Mouse (Mus musculus): ENCODE data around the gene Gm28845. TPM values are rescaled to one million over a fixed set of nuclear protein-coding genes. Genes with fewer than 3 reads are reported as not detected.

Gene Gm28845
- total and polyA plus RNA-seq, 3 experiments = not detected

DNA sequence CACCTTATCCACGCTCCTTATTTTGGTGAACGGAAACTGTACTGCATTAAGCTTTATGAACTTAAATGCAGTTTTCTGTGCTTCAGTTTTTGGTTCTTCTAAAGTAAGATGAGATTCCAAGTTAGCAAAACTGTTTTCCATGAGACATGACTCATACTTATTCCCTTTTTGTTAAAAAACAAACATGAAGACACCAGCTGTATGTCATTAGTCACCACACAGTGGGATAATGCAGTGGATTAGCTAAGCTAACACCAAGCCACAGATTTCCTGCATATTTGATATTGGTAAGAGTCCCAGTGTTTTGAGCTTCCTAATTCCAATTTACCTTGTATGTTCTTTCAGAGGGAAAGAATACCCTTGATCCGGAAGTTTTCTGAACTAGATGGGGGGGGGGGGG, 27.8 kb downstream of the Gm28845 start:
- no peak overlapping the region for H3K4me3 ChIP-seq (ENCODE audit: control insufficient read depth in 1 of 2, insufficient read depth in 1 of 2, low read depth in 2 of 2, low read length in 2 of 2)
- no peaks in the 10 kb centered on the region for H3K36me3 ChIP-seq (ENCODE audit: control insufficient read depth in 1 of 2, insufficient read depth in 2 of 2, low read length in 2 of 2)
- no peak for TF ChIP-seq USF2 (IDR thresholded peaks at IDR 0.05; ENCODE audit: borderline replicate concordance in 1 of 2, insufficient read depth in 1 of 2, low read depth in 1 of 2, low read length in 2 of 2)
- TF ChIP-seq POLR2AphosphoS5 (IDR thresholded peaks at IDR 0.05; ENCODE audit: borderline replicate concordance, low read depth, low read length) = no peak
- no peak for TF ChIP-seq GABPA (IDR thresholded peaks at IDR 0.05; ENCODE audit: low read depth, low read length)
- no peaks in the 10 kb centered on the region; a peak in 1 of 4 replicates for H3K27me3 ChIP-seq (ENCODE audit: control insufficient read depth in 1 of 2, insufficient read depth in 2 of 2, low read length in 2 of 2)
- H3K79me2 ChIP-seq (ENCODE audit: control insufficient read depth, insufficient read depth, low read length, poor library complexity) = no peaks in the 10 kb centered on the region
- H3K27ac ChIP-seq (ENCODE audit: control insufficient read depth, low read depth, low read length) = no peak overlapping the region
- H3K9me3 ChIP-seq (replicated peaks; ENCODE audit: insufficient read depth, low read length) = no peaks in the 10 kb centered on the region
- no peak for DNase-seq (ENCODE audit: low read depth, low spot score)
- no peaks in the 10 kb centered on the region for H3K4me1 ChIP-seq (ENCODE audit: control insufficient read depth in 1 of 2, insufficient read depth in 2 of 2, low read length in 2 of 2)
- H3K9ac ChIP-seq (ENCODE audit: control insufficient read depth, low read depth, low read length, poor library complexity, severe bottlenecking) = no peak overlapping the region

DNA sequence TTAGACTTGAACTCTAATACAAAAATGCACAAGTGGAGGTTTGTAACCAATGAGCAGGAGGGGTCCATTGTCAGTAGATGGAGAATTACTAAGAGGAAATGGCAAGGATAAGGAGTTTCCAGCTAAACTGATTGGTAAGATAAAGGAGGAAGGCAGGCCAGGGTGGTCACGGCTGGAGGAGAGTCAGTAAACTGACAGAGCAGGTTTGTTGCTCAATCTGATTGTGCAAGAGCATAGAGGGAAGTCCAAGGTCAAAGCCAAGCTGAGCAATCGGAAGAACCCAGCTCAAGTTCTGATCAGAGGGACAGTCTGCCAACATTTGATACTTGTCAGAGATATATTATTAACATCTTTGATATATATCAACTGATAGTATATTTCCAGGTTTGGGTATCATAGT, 29.0 kb downstream of the Gm28845 start:
- Histone ChIP-seq H3K27ac (ENCODE audit: control insufficient read depth, low read depth, low read length) (no peak overlapping the region), H3K79me2 (ENCODE audit: control insufficient read depth, insufficient read depth, low read length, poor library complexity) (no peaks in the 10 kb centered on the region), H3K4me3 (ENCODE audit: control insufficient read depth in 1 of 2, insufficient read depth in 1 of 2, low read depth in 2 of 2, low read length in 2 of 2) (no peak overlapping the region), H3K27me3 (ENCODE audit: control insufficient read depth in 1 of 2, insufficient read depth in 2 of 2, low read length in 2 of 2) (no peaks in the 10 kb centered on the region; a peak in 1 of 4 replicates), H3K4me1 (ENCODE audit: control insufficient read depth in 1 of 2, insufficient read depth in 2 of 2, low read length in 2 of 2) (no peaks in the 10 kb centered on the region), H3K9me3 (replicated peaks; ENCODE audit: insufficient read depth, low read length) (no peaks in the 10 kb centered on the region), H3K9ac (ENCODE audit: control insufficient read depth, low read depth, low read length, poor library complexity, severe bottlenecking) (no peak overlapping the region), H3K36me3 (ENCODE audit: control insufficient read depth in 1 of 2, insufficient read depth in 2 of 2, low read length in 2 of 2) (no peaks in the 10 kb centered on the region)
- DNase-seq (ENCODE audit: low read depth, low spot score) = no peak
- no peak for TF ChIP-seq ZNF384 (IDR thresholded peaks at IDR 0.05; ENCODE audit: low read depth, low read length)
- no peak for TF ChIP-seq MXI1 (IDR thresholded peaks at IDR 0.05; ENCODE audit: low read depth, low read length)
- TF ChIP-seq TAL1 (IDR thresholded peaks at IDR 0.05; ENCODE audit: low read length) = no peak
- no peak for TF ChIP-seq MEF2A (IDR thresholded peaks at IDR 0.05; ENCODE audit: extremely low read depth, insufficient replicate concordance, low read depth, low read length, poor library complexity, severe bottlenecking)
- no peak for TF ChIP-seq USF1 (IDR thresholded peaks at IDR 0.05; ENCODE audit: low read depth, low read length)
- no peak for TF ChIP-seq NRF1 (IDR thresholded peaks at IDR 0.05; ENCODE audit: insufficient read depth, low read depth, low read length, poor library complexity, severe bottlenecking)

DNA sequence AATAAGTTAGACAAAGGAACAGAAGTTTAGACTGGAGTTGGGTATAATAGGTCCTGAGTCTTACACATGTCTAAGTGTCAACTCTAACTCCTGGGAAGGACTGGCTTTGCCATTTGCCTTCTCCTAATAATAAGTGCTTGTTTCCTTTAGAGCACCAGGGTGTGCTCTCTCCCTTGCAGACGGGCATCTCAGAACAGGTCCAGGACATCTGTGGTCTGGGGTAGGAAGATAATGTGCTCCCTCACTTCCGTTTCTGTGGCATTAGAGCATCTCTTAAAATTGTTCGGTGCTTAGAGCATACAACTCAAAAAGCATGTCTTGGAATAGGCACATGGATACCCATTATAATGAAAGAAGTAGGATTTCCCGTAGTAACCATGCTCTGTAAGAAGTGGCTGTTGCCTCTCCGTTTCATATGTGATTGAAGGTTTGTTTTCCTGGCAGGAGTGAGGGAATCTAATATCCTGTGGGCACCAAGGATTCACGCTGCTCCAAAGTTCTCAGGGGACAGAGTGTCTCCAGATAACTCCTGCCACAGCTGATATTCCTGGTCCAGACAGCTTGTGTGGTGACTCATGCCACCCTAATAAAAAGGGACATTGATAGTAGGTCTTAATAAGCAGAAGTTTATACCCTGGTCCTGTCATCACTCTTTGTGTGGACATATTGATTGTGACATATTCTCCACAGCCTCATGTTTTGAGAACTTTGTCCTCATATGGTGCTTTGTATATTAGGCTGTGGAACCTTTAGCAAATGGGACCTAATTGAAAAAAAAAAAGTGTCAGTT, 30.6 kb downstream of the Gm28845 start:
- no peaks in the 10 kb centered on the region for H3K36me3 ChIP-seq (ENCODE audit: control insufficient read depth in 1 of 2, insufficient read depth in 2 of 2, low read length in 2 of 2)
- H3K9me3 ChIP-seq (replicated peaks; ENCODE audit: insufficient read depth, low read length) = no peaks in the 10 kb centered on the region
- DNase-seq (ENCODE audit: low read depth, low spot score) = peak; percentile 15
- H3K79me2 ChIP-seq (ENCODE audit: control insufficient read depth, insufficient read depth, low read length, poor library complexity) = no peaks in the 10 kb centered on the region
- no peak overlapping the region for H3K27ac ChIP-seq (ENCODE audit: control insufficient read depth, low read depth, low read length)
- TF ChIP-seq RAD21 (IDR thresholded peaks at IDR 0.05; ENCODE audit: low read depth, low read length) = peak; percentile 18
- TF ChIP-seq POLR2AphosphoS2 (IDR thresholded peaks at IDR 0.05; ENCODE audit: low read length) = no peak
- TF ChIP-seq CTCF (IDR thresholded peaks at IDR 0.05 in 2 of 3, conservative IDR thresholded peaks at IDR 0.05 in 1 of 3; ENCODE audit: control insufficient read depth in 1 of 3, insufficient read depth in 1 of 3, low read depth in 2 of 3, low read length in 3 of 3, poor library complexity in 1 of 3, severe bottlenecking in 1 of 3) = no peak; a peak in 1 of 6 replicates
- no peak for TF ChIP-seq MAFK (IDR thresholded peaks at IDR 0.05; ENCODE audit: borderline replicate concordance, low read depth, low read length)
- no peak for TF ChIP-seq CHD1 (IDR thresholded peaks at IDR 0.05; ENCODE audit: low read depth, low read length)
- H3K9ac ChIP-seq (ENCODE audit: control insufficient read depth, low read depth, low read length, poor library complexity, severe bottlenecking) = no peak overlapping the region
- H3K4me3 ChIP-seq (ENCODE audit: control insufficient read depth in 1 of 2, insufficient read depth in 1 of 2, low read depth in 2 of 2, low read length in 2 of 2) = no peak overlapping the region
- H3K27me3 ChIP-seq (ENCODE audit: control insufficient read depth in 1 of 2, insufficient read depth in 2 of 2, low read length in 2 of 2) = no peaks in the 10 kb centered on the region; a peak in 1 of 4 replicates
- H3K4me1 ChIP-seq (ENCODE audit: control insufficient read depth in 1 of 2, insufficient read depth in 2 of 2, low read length in 2 of 2) = no peaks in the 10 kb centered on the region

All from MEL (cell line).